Mouse (Mus musculus): ENCODE results near the gene Hist1h2bh.
A peak's percentile ranks its signal among the peaks of the same experiment; 100 is the strongest.

The Hist1h2bh gene

GRCm38 (mm10) chr13:23505662-23506345 lies 37.4 kb downstream of the Hist1h2bh start:
- peak; percentile 49 for DNase-seq (ENCODE audit: low spot score)

- DNase-seq (ENCODE audit: low spot score): peak; percentile 79
Measured at GRCm38 (mm10) chr13:23503797-23504196, 39.4 kb downstream of the Hist1h2bh start.

GRCm38 (mm10) chr13:23502916-23503315 lies 40.3 kb downstream of the Hist1h2bh start:
- DNase-seq (ENCODE audit: low spot score): no peak

- no peak for DNase-seq (ENCODE audit: low spot score)
Measured at GRCm38 (mm10) chr13:23502031-23502567, 41.1 kb downstream of the Hist1h2bh start.

- DNase-seq (ENCODE audit: low spot score): no peak
Measured at GRCm38 (mm10) chr13:23501511-23501910, 41.7 kb downstream of the Hist1h2bh start.

- peak; percentile 85 for DNase-seq (ENCODE audit: low spot score)
Measured at GRCm38 (mm10) chr13:23500424-23501200, 42.6 kb downstream of the Hist1h2bh start.

- peak; percentile 37 for DNase-seq (ENCODE audit: low spot score)
Measured at GRCm38 (mm10) chr13:23499943-23500342, 43.2 kb downstream of the Hist1h2bh start.

- DNase-seq (ENCODE audit: low spot score): peak; percentile 30
Measured at GRCm38 (mm10) chr13:23498653-23499052, 44.5 kb downstream of the Hist1h2bh start.

- peak; percentile 72 for DNase-seq (ENCODE audit: low spot score)
Measured at GRCm38 (mm10) chr13:23497656-23498321, 45.4 kb downstream of the Hist1h2bh start.

- DNase-seq (ENCODE audit: low spot score): no peak
Measured at GRCm38 (mm10) chr13:23495526-23495925, 47.7 kb downstream of the Hist1h2bh start.

GRCm38 (mm10) chr13:23491990-23492389 lies 51.2 kb downstream of the Hist1h2bh start:
- DNase-seq (ENCODE audit: low spot score): no peak

All from MN1 (cell line).